Mouse (Mus musculus): ENCODE data around the gene Sycp3.

DNA sequence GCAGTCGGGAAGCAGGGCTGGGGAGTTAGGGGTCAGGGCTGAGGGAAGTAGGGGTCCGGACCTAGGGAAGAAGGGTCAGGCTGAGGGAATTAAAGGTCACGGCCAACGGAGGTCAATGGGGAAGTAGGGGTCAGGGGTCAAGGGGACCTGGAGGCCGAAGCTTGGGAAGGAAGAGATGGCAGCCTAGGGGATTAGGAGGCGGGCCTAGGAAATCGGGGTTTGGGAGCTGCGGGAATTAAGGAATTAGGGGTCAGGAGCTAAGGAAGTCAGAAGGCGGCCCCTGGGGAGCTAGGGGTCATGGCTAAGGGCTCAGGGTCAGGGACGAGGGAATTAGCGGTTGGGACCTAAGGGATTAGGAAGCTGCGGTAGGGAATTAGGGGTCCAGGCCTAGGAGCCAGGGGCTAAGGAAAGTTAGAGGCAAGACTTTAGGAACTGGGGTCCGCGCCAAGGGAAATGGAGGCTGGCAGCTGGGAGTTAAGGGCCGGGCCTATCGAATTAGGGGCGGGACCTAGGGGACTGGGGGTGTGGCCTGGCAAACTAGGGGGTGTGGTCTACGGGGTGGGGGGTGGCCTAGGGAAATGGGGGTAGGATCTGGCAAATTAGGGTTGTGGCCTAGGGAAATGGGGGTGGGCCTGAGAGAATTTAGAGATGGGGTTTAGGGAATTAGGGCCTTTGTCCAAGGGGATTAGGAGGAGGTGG lies 902 bp downstream of the Sycp3 start:
- TF ChIP-seq TAL1 (IDR thresholded peaks at IDR 0.05; ENCODE audit: low read length): no peak
- no peak for TF ChIP-seq GATA1 (IDR thresholded peaks at IDR 0.05; ENCODE audit: low read length)
